Mouse (Mus musculus) common myeloid progenitor, adult 5-6 weeks (primary cell): Measurements from ENCODE around the gene Lsm3. TPM values are rescaled to one million over a fixed set of nuclear protein-coding genes. Genes with fewer than 3 reads are reported as not detected.

ENCODE experiments used
- ATAC-seq: replicated peaks from 2 replicates; pipeline ENCODE4 v1.8.0; 2016; ENCODE audit warnings: low read depth, mild to moderate bottlenecking, moderate TSS enrichment, inconsistent platforms; ENCODE audit not compliant: poor library complexity, severe bottlenecking
- total RNA-seq: library from RNA; stranded (forward); fragments of 200-1000, 187-1606 nt; gene quantifications from 2 replicates; pipeline ENCODE4 v1.2.3, GENCODE M21; 2017

Lsm3 gene
- total RNA-seq, 1 experiment from 2014 or later: 371 TPM

- ATAC-seq: no peak
Observed at GRCm38 (mm10) chr6:91547313-91547712, 31.6 kb downstream of the Lsm3 start.

DNA sequence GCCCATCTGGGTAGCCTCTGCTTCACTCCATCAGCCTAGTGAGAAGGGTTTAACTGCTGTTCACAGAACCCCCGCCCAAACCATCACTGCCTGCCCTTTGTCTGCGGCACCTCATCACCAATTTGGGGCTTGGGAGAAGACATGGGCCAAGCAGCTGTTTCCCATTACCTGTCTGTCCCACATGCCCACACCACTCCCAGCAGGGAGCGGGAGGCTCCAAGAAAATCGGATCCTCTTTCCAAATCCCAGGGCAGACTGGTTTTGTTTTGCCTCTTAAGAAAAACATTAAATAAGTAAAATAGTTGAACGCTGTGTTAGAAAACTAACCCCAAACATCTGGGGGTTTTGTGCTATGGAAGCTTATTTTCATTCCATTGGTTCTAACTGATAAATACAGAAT, 33.9 kb downstream of the Lsm3 start:
- no peak for ATAC-seq

GRCm38 (mm10) chr6:91551671-91552070, 35.9 kb downstream of the Lsm3 start:
- no peak for ATAC-seq

DNA sequence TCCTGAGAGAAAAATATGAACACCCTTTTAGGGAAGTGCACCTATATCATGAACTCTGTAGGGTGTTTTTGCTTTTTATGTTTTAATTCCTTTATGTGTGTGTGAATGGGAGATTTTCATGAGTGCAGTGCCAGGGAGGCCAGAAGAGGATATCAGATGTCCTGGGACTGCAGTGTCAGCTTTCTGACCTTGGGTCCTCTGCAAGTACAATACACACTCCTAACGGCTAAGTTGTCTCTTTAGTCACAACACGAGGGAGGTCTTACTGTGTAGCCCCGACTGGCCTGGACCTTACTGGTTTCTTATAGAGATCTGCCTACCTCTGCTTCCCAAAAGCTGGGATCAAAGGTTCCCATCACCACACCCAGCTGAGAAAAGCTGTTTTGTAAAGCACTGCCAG, 37.0 kb downstream of the Lsm3 start:
- no peak for ATAC-seq

DNA sequence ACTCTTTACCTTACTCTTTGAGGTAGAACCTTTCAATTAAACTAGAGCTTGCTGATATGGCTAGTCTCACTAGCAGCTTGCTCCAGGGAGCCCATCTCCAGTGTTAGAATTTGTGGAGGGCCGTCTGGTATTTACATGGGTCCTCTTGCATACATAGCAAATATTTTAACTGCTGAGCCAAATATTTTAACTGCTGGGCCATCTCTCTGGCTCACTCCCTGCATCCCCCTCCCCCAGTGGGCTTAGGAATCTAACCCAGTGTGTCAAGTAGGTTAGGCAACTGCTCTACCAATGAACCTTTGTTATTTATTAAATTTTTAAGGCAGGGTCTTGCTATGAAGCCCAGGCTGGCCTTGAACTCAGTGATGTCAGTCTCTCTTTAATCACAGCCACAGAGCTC, 42.8 kb downstream of the Lsm3 start:
- no peak for ATAC-seq

DNA sequence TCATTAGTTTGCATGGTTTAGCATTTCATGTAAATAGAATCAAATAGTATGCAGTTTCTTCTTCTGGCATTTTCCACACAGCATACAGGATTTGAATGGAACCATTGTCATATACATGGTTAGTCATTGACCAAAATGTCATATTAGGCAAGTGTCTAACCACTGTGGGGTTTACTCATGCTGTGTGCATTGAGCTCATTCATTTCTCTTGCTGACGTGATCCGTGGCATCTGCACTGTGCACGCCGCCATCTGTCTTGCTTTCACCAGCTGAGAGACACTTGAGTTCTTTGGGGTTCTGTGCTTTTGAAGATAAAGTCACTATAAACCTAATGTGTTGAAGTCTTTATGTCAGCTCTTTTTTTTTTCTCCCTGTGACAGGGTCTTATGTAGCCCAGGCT, 43.6 kb downstream of the Lsm3 start:
- ATAC-seq: no peak

GRCm38 (mm10) chr6:91560186-91560585, 44.5 kb downstream of the Lsm3 start:
- ATAC-seq: no peak

DNA sequence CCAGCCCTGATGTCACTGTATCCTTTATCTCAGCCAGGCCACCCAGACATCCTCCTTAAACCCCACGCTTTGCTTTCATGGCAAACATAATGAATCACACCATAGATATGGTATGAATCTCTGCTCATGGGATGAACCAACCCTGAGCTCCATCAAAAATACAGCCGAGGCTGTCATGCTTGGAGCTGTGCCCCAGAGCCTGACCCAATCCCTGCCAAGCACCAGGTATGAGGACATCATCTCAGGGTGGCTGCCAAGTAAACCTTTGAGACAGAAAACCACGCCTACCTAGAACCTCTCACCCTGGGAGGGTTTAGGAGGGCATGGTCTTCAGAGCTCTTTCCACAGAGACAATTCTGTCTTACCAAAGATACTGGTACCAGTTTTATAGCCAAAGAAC, 47.3 kb downstream of the Lsm3 start:
- ATAC-seq: no peak

GRCm38 (mm10) chr6:91566407-91566806, 50.7 kb downstream of the Lsm3 start:
- no peak for ATAC-seq

Other genes with a start within 250 kb of the Lsm3 start
- gene Wnt7a, start 104.6 kb upstream of the Lsm3 start, total RNA-seq: not detected in 2 replicates
- gene Chchd4, start 42.4 kb upstream of the Lsm3 start, total RNA-seq: 15.3 and 20.3 TPM in 2 replicates
- 46.2 and 51.9 TPM in 2 replicates for gene Tmem43, start 42.2 kb upstream of the Lsm3 start, total RNA-seq
- gene Xpc, start within 50 bp of the Lsm3 start, total RNA-seq: 79.1 and 83.1 TPM in 2 replicates
- gene Slc6a6, start 168.1 kb downstream of the Lsm3 start, total RNA-seq: 30.3 and 37.1 TPM in 2 replicates